Mouse (Mus musculus) kidney, postnatal 36 days (tissue): Measurements from ENCODE around the gene Ift52.

ENCODE experiments used
- DNase-seq, 2 experiments: peaks; one replicate each; pipeline ENCODE4 v3.0.0; 2021 to 2022; ENCODE audit warnings: mixed read lengths in 2 of 2

The Ift52 gene

GRCm38 (mm10) chr2:163075234-163075633, 58.1 kb downstream of the Ift52 start:
- no peak for DNase-seq

GRCm38 (mm10) chr2:163079041-163079440, 61.9 kb downstream of the Ift52 start:
- DNase-seq, result peak; percentile 29 to 38

- peak; percentile 58 to 61 for DNase-seq
These were observed 65.4 kb downstream of the Ift52 start for GRCm38 (mm10) chr2:163082591-163082990.

- no peak for DNase-seq
These were observed 67.4 kb downstream of the Ift52 start for GRCm38 (mm10) chr2:163084519-163084918.

- DNase-seq, result no peak
These were observed 67.9 kb downstream of the Ift52 start for GRCm38 (mm10) chr2:163085047-163085446.

GRCm38 (mm10) chr2:163086561-163086960, 69.4 kb downstream of the Ift52 start:
- DNase-seq, result no peak

- DNase-seq, result no peak
These were observed 70.6 kb downstream of the Ift52 start, which contains the start of gene Gtsf1l for GRCm38 (mm10) chr2:163087728-163088127. Gene Gtsf1l, minus strand, starts transcription at chr2:163087855.

- DNase-seq, result peak; percentile 28 to 70
These were observed 72.4 kb downstream of the Ift52 start for GRCm38 (mm10) chr2:163089475-163090123.

- DNase-seq, result no peak
These were observed 77.8 kb downstream of the Ift52 start for GRCm38 (mm10) chr2:163094909-163095308.
